Mouse (Mus musculus): ENCODE measurements around the gene Eefsec. TPM values are rescaled to one million over a fixed set of nuclear protein-coding genes. Genes with fewer than 3 reads are reported as not detected.

Gene Eefsec
- polyA plus RNA-seq, 1 experiment from 2014 or later, result 29.1 TPM

GRCm38 (mm10) chr6:88397985-88398384, 48.4 kb downstream of the Eefsec start:
- WGBS, result 70% methylated on average over 2 of the region's 2 CpGs
- H3K4me1 ChIP-seq, result no peaks in the 10 kb centered on the region
- H3K9me3 ChIP-seq, result no peaks in the 10 kb centered on the region
- no peak for DNase-seq (ENCODE audit: low spot score)
- no peaks in the 10 kb centered on the region for H3K36me3 ChIP-seq
- H3K27me3 ChIP-seq (ENCODE audit: insufficient read depth, poor library complexity, severe bottlenecking), result no peaks in the 10 kb centered on the region
- no peak overlapping the region for H3K27ac ChIP-seq
- no peak overlapping the region for H3K4me3 ChIP-seq

GRCm38 (mm10) chr6:88388946-88389345, 57.4 kb downstream of the Eefsec start:
- Histone ChIP-seq H3K27me3 (ENCODE audit: insufficient read depth, poor library complexity, severe bottlenecking) (no peaks in the 10 kb centered on the region), H3K9me3 (no peaks in the 10 kb centered on the region), H3K36me3 (no peaks in the 10 kb centered on the region), H3K27ac (no peak overlapping the region), H3K4me1 (peaks cover 13% of the 10 kb centered on the region), H3K4me3 (no peak overlapping the region)
- 68% methylated on average over 5 of the region's 5 CpGs for WGBS
- DNase-seq (ENCODE audit: low spot score), result peak; percentile 70

GRCm38 (mm10) chr6:88387836-88388724, 58.3 kb downstream of the Eefsec start:
- no peak overlapping the region for H3K27ac ChIP-seq
- 82% methylated on average over 8 of the region's 8 CpGs for WGBS

GRCm38 (mm10) chr6:88384420-88385053, 61.8 kb downstream of the Eefsec start:
- no peaks in the 10 kb centered on the region for H3K27me3 ChIP-seq (ENCODE audit: insufficient read depth, poor library complexity, severe bottlenecking)
- peak overlapping the region; percentile 47 for H3K27ac ChIP-seq
- no peak overlapping the region for H3K4me3 ChIP-seq
- WGBS, result 64% methylated on average over 8 of the region's 8 CpGs
- DNase-seq (ENCODE audit: low spot score), result no peak
- no peaks in the 10 kb centered on the region for H3K36me3 ChIP-seq
- H3K4me1 ChIP-seq, result peaks cover 21% of the 10 kb centered on the region
- H3K9me3 ChIP-seq, result no peaks in the 10 kb centered on the region

More at GRCm38 (mm10) chr6:88387836-88388724, 58.3 kb downstream of the Eefsec start:
- Histone ChIP-seq H3K9me3 (no peaks in the 10 kb centered on the region), H3K4me3 (no peak overlapping the region), H3K27me3 (ENCODE audit: insufficient read depth, poor library complexity, severe bottlenecking) (no peaks in the 10 kb centered on the region), H3K4me1 (peaks cover 14% of the 10 kb centered on the region), H3K36me3 (no peaks in the 10 kb centered on the region)
- peak; percentile 70 for DNase-seq (ENCODE audit: low spot score)

- H3K27me3 ChIP-seq (ENCODE audit: insufficient read depth, poor library complexity, severe bottlenecking), result no peaks in the 10 kb centered on the region
- no peaks in the 10 kb centered on the region for H3K9me3 ChIP-seq
- H3K4me3 ChIP-seq, result no peak overlapping the region
- no peak for DNase-seq (ENCODE audit: low spot score)
- H3K27ac ChIP-seq, result no peak overlapping the region
- H3K4me1 ChIP-seq, result peaks cover 22% of the 10 kb centered on the region
- H3K36me3 ChIP-seq, result no peaks in the 10 kb centered on the region
These were observed 62.6 kb downstream of the Eefsec start for GRCm38 (mm10) chr6:88383734-88384133.

GRCm38 (mm10) chr6:88379756-88380155, 66.6 kb downstream of the Eefsec start:
- no peak for DNase-seq (ENCODE audit: low spot score)
- Histone ChIP-seq H3K4me3 (no peak overlapping the region), H3K27me3 (ENCODE audit: insufficient read depth, poor library complexity, severe bottlenecking) (no peaks in the 10 kb centered on the region), H3K4me1 (peaks cover 27% of the 10 kb centered on the region), H3K27ac (0 out of 2 replicates have a peak overlapping the region, but pooled peaks have one; percentile 26), H3K36me3 (no peaks in the 10 kb centered on the region), H3K9me3 (no peaks in the 10 kb centered on the region)
- WGBS, result 31% methylated on average over 3 of the region's 3 CpGs

GRCm38 (mm10) chr6:88378829-88379228, 67.5 kb downstream of the Eefsec start:
- DNase-seq (ENCODE audit: low spot score), result no peak
- Histone ChIP-seq H3K27me3 (ENCODE audit: insufficient read depth, poor library complexity, severe bottlenecking) (no peaks in the 10 kb centered on the region), H3K4me1 (peaks cover 19% of the 10 kb centered on the region; the same call in 1 of the 2 replicates), H3K9me3 (no peaks in the 10 kb centered on the region), H3K27ac (no peak overlapping the region), H3K4me3 (no peak overlapping the region), H3K36me3 (no peaks in the 10 kb centered on the region)
- 88% methylated on average over 1 of the region's 1 CpGs for WGBS

- WGBS, result 84% methylated on average over 7 of the region's 7 CpGs
- Histone ChIP-seq H3K4me3 (no peak overlapping the region), H3K27me3 (ENCODE audit: insufficient read depth, poor library complexity, severe bottlenecking) (no peaks in the 10 kb centered on the region), H3K9me3 (no peaks in the 10 kb centered on the region), H3K27ac (no peak overlapping the region), H3K36me3 (no peaks in the 10 kb centered on the region), H3K4me1 (peaks cover 13% of the 10 kb centered on the region)
- no peak for DNase-seq (ENCODE audit: low spot score)
These were observed 72.1 kb downstream of the Eefsec start for GRCm38 (mm10) chr6:88374247-88374646.

- WGBS, result 85% methylated on average over 8 of the region's 8 CpGs
- Histone ChIP-seq H3K36me3 (0 out of 2 replicates have a peak, but pooled peaks cover 2% of the 10 kb centered on the region), H3K9me3 (no peaks in the 10 kb centered on the region), H3K4me1 (peaks cover 8% of the 10 kb centered on the region; the same call in 1 of the 2 replicates), H3K27ac (no peak overlapping the region), H3K4me3 (no peak overlapping the region), H3K27me3 (ENCODE audit: insufficient read depth, poor library complexity, severe bottlenecking) (no peaks in the 10 kb centered on the region)
- no peak for DNase-seq (ENCODE audit: low spot score)
These were observed 76.3 kb downstream of the Eefsec start for GRCm38 (mm10) chr6:88369851-88370635.

GRCm38 (mm10) chr6:88363475-88364012, 82.8 kb downstream of the Eefsec start:
- Histone ChIP-seq H3K27me3 (ENCODE audit: insufficient read depth, poor library complexity, severe bottlenecking) (no peaks in the 10 kb centered on the region), H3K9me3 (no peaks in the 10 kb centered on the region), H3K4me1 (no peaks in the 10 kb centered on the region), H3K4me3 (no peak overlapping the region), H3K27ac (no peak overlapping the region), H3K36me3 (0 out of 2 replicates have a peak, but pooled peaks cover 3% of the 10 kb centered on the region)
- DNase-seq (ENCODE audit: low spot score), result no peak
- 43% methylated on average over 1 of the region's 1 CpGs for WGBS

GRCm38 (mm10) chr6:88361096-88361495, 85.2 kb downstream of the Eefsec start:
- Histone ChIP-seq H3K27ac (no peak overlapping the region), H3K4me1 (peaks cover 2% of the 10 kb centered on the region; the same call in 1 of the 2 replicates), H3K4me3 (no peak overlapping the region), H3K36me3 (0 out of 2 replicates have a peak, but pooled peaks cover 5% of the 10 kb centered on the region), H3K27me3 (ENCODE audit: insufficient read depth, poor library complexity, severe bottlenecking) (no peaks in the 10 kb centered on the region), H3K9me3 (no peaks in the 10 kb centered on the region)
- no peak for DNase-seq (ENCODE audit: low spot score)
- WGBS, result 81% methylated on average over 1 of the region's 1 CpGs

- H3K36me3 ChIP-seq, result 0 out of 2 replicates have a peak, but pooled peaks cover 9% of the 10 kb centered on the region
- no peak for DNase-seq (ENCODE audit: low spot score)
- H3K27me3 ChIP-seq (ENCODE audit: insufficient read depth, poor library complexity, severe bottlenecking), result no peaks in the 10 kb centered on the region
- no peak overlapping the region for H3K4me3 ChIP-seq
- no peaks in the 10 kb centered on the region for H3K9me3 ChIP-seq
- peaks cover 10% of the 10 kb centered on the region; the same call in 1 of the 2 replicates for H3K4me1 ChIP-seq
- no peak overlapping the region for H3K27ac ChIP-seq
These were observed 88.1 kb downstream of the Eefsec start for GRCm38 (mm10) chr6:88358210-88358609.
